Mouse (Mus musculus) heart, embryonic 13.5 days (tissue): ENCODE measurements around the gene Rfxank. TPM values are rescaled to one million over a fixed set of nuclear protein-coding genes. Genes with fewer than 3 reads are reported as not detected.

Experiments used
- ATAC-seq: fragments of 200-750 bp; cut with Nextera tagmentation; 2 replicates; pipeline ENCODE4 v1.8.0; 2017; ENCODE audit warnings: moderate TSS enrichment; ENCODE audit not compliant: insufficient number of reproducible peaks, low FRiP score, low TSS enrichment; ENCODE audit errors: extremely low read depth
- H3K27ac ChIP-seq: fragments of 300-500 bp; sonication (generic); replicated peaks from 2 replicates; pipeline ENCODE4 v1.5.1; 2015; ENCODE audit warnings: moderate library complexity, mild to moderate bottlenecking, inconsistent platforms
- H3K27me3 ChIP-seq: fragments of 300-500 bp; sonication (generic); replicated peaks from 2 replicates; pipeline ENCODE4 v1.6.1; 2015; ENCODE audit warnings: mild to moderate bottlenecking, inconsistent platforms
- H3K36me3 ChIP-seq: fragments of 300-500 bp; sonication (generic); 2 replicates; pipeline ENCODE4 v1.6.1; 2015; ENCODE audit warnings: mild to moderate bottlenecking, inconsistent platforms
- H3K4me1 ChIP-seq: fragments of 300-500 bp; sonication (generic); 2 replicates; pipeline ENCODE4 v1.6.1; 2015; ENCODE audit warnings: inconsistent platforms
- H3K4me2 ChIP-seq: fragments of 300-500 bp; sonication (generic); 2 replicates; pipeline ENCODE4 v1.6.1; 2015; ENCODE audit warnings: inconsistent platforms, mild to moderate bottlenecking, moderate library complexity
- H3K4me3 ChIP-seq: fragments of 300-500 bp; sonication (generic); 2 replicates; pipeline ENCODE4 v1.5.1; 2015; ENCODE audit warnings: moderate library complexity, mild to moderate bottlenecking, inconsistent platforms
- H3K9ac ChIP-seq: fragments of 300-500 bp; sonication (generic); 2 replicates; pipeline ENCODE4 v1.6.1; 2015; ENCODE audit warnings: inconsistent platforms, mild to moderate bottlenecking, moderate library complexity
- H3K9me3 ChIP-seq: fragments of 300-500 bp; sonication (generic); 2 replicates; pipeline ENCODE4 v1.6.1; 2016; ENCODE audit warnings: inconsistent platforms
- WGBS: fragments of 180-500 bp; shearing (Covaris S2); methylation state at CpG from one replicate; pipeline ENCODE4 v1.1.7; 2015; ENCODE audit warnings: mixed read lengths; 5-methylcytosine and 5-hydroxymethylcytosine counted together
- polyA plus RNA-seq: library from polyadenylated mRNA; unstranded; fragments of >200 nt; fragmentation: Nextera tagmentation; extraction: Ambion mirVana; gene quantifications from 2 replicates; pipeline ENCODE4 v1.2.1, GENCODE M21; 2015

Rfxank gene
- polyA plus RNA-seq: 15.1 and 17.0 TPM in 2 replicates

DNA sequence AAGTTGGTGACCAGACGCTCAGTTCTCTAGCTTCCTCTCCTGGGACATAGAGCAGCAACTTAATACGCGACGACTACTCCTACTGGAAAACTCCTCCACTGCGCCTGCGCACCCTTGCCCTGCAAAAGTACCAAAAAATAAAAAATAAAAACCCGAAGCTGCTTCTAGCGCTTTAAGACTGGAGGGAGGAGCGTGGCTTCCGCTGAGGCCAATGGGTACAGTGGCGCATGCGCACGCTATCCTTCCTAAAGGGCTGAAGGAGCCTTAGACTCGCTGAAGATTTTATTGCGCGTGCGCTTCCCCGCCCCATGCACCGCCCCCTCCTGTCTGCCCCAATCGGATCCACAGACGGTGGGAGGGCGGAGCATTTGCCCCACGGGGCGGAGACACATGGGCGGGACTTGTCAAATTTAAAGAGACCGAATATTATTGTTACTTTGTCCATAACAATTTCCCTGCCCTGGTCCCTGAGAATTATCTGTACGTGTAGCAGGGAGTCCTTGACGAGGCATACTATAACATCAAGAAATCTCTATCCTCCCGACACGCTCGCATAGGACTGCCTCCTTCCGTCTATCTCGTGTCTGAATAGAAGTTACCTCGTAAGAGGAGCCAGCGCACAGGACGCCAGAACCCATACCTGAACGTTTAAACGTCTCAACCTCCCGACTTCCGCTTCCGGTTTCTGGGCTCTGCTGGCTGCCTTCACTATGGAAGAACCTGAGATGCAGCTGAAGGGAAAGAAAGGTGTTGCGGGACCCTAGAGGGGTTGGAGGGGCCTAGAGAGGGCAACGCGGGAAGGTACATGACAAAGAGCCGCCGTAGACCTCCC, at the start of gene Rfxank, which contains the start of the genes Borcs8 and Mef2b:
Gene Rfxank (minus strand): TSS at position 129 of the 832 bp plus-strand sequence.
Gene Borcs8 (plus strand): TSS at position 474 of the 832 bp plus-strand sequence.
Gene Mef2b (plus strand): TSS at position 686 of the 832 bp plus-strand sequence.
- H3K4me1 ChIP-seq: peaks cover 32% of the 10 kb centered on the region
- peak within 1 kb of the TSS; percentile 87 for H3K9ac ChIP-seq
- H3K27me3 ChIP-seq: no peaks in the 10 kb centered on the region
- peak within 1 kb of the TSS; percentile 88 for H3K4me2 ChIP-seq
- H3K36me3 ChIP-seq: peaks cover 61% of the 10 kb centered on the region
- WGBS: under 1% methylated on average over 46 of the region's 46 CpGs
- peak; percentile 96 for ATAC-seq
- peak within 1 kb of the TSS; percentile 86 for H3K4me3 ChIP-seq
- H3K27ac ChIP-seq: peak within 1 kb of the TSS; percentile 84
- no peaks in the 10 kb centered on the region for H3K9me3 ChIP-seq

DNA sequence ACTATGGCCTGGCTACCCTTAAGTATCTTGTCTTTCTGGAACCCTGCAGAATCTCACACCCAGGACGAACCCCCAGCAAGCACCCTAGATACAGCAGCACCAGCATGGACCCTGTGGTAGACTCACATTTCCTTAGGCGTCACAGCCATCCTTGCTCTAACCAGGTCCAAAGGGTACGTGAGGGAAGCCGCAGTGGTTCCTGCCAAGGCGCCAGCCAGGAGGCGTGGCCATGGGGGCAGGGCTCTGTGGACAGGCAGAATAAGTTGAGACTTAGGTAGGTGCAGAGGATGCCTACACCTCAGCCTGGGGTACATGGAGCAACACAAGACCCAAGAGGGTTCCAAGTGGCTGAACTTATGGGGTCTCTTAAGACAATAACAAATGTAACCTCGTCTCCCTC, 49.8 kb upstream of the Rfxank start:
- Histone ChIP-seq H3K27me3 (no peaks in the 10 kb centered on the region), H3K36me3 (peaks cover 30% of the 10 kb centered on the region), H3K4me3 (no peak overlapping the region), H3K9me3 (no peaks in the 10 kb centered on the region), H3K9ac (no peak overlapping the region), H3K27ac (no peak overlapping the region), H3K4me1 (no peaks in the 10 kb centered on the region), H3K4me2 (no peak overlapping the region)
- ATAC-seq: no peak
- WGBS: 63% methylated on average over 7 of the region's 7 CpGs

DNA sequence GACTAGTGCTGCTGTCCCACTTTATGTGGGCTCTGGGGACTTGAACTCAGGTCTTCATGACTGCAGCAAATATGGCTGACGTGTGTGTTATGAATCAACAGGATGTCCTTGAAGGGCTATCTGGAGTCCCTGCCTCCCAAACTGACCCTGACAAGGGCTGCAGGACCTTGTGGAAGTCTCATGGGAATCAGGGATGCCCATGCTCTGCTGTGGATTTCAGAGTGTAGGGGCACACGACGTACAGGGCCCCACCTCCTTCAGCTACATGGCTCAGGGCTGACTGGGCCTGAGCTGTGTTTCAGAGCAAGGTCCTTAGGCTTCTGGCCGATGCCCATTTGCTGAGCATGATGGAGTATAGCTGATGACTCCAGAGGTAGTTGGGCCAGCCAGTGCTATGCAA, 44.2 kb upstream of the Rfxank start:
- H3K4me1 ChIP-seq: peaks cover 4% of the 10 kb centered on the region
- H3K27me3 ChIP-seq: no peaks in the 10 kb centered on the region
- no peak overlapping the region for H3K9ac ChIP-seq
- H3K4me3 ChIP-seq: no peak overlapping the region
- H3K4me2 ChIP-seq: no peak overlapping the region
- 78% methylated on average over 4 of the region's 4 CpGs for WGBS
- ATAC-seq: no peak
- H3K36me3 ChIP-seq: peaks cover 59% of the 10 kb centered on the region
- no peaks in the 10 kb centered on the region for H3K9me3 ChIP-seq
- no peak overlapping the region for H3K27ac ChIP-seq

DNA sequence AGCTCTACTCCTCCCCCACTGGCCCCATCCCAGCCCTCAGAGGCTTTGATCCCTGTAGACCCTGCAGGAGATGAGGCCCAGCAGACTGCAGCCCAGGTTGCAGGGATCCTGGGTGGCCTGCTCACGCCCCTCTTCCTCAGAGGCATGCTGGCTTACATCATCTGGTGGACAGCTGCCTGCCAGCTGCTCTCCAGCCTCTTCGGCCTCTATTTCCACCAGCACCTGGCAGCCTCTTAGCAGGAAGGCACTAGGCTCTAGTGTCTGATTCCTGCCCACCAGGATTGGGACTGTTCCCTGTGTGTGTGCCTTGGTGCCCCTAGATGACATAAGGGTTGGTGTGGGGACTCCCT, 42.9 kb upstream of the Rfxank start:
- Histone ChIP-seq H3K27ac (no peak overlapping the region), H3K4me3 (no peak overlapping the region), H3K9me3 (no peaks in the 10 kb centered on the region), H3K9ac (no peak overlapping the region; the same call in 1 of the 2 replicates), H3K4me1 (peaks cover 4% of the 10 kb centered on the region), H3K4me2 (no peak overlapping the region), H3K36me3 (peaks cover 68% of the 10 kb centered on the region), H3K27me3 (no peaks in the 10 kb centered on the region)
- ATAC-seq: no peak
- 37% methylated on average over 2 of the region's 2 CpGs for WGBS

DNA sequence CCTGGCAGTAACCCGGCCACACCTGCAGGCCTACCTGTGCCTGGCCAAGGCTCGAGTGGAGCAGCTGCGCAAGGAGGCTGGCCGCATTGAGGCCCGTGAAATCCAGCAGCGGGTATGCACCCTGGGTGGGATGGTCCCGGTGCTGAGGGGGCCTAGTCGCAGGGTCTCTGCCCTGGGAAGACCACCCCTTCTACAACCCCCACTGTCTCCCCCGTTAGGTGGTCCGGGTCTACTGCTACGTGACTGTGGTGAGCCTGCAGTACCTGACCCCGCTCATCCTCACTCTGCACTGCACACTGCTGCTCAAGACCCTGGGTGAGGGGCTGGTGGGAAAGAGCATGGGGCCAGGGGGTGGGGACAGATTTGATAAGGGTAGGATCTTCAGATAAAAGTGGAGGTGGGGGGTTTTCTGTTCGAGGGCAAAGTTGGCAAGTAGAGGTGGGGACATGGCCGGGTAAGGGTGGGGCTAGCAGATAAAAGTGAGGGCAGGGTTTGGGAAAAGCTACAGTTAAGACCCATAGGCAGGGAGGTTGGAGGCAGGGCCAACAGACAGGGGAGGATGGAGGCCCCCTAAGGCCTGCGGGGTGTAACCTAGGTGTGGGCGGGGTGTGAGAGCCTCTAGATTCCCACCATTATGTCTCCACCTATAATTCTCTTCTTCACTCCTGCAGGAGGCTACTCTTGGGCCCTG, 42.4 kb upstream of the Rfxank start:
- Histone ChIP-seq H3K4me3 (no peak overlapping the region), H3K4me2 (no peak overlapping the region), H3K9ac (peak overlapping the region; percentile 33; the same call in 1 of the 2 replicates), H3K4me1 (peaks cover 4% of the 10 kb centered on the region), H3K27ac (no peak overlapping the region), H3K27me3 (no peaks in the 10 kb centered on the region), H3K9me3 (no peaks in the 10 kb centered on the region), H3K36me3 (peaks cover 73% of the 10 kb centered on the region)
- ATAC-seq: no peak
- WGBS: 71% methylated on average over 16 of the region's 16 CpGs

DNA sequence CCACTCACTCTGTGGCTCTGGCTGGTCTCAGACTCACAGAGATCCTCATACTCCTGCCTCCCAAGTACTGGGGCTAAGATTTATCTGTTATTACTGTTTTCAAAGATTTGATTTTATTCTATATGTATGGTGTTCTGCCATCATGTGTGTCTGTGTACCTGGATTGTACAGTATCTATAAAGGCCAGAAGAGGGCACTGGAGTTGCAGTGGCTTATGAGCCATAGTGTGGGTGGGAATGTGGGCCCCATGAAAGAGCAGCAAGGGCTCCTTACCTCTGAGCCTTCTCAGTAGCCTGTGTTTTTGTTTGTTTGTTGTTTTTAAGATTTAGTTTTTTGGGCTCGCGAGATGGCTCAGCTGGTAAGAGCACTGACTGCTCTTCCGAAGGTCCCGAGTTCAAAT, 40.1 kb upstream of the Rfxank start:
- H3K27ac ChIP-seq: no peak overlapping the region
- no peaks in the 10 kb centered on the region for H3K27me3 ChIP-seq
- H3K4me1 ChIP-seq: peaks cover 13% of the 10 kb centered on the region
- no peak overlapping the region for H3K9ac ChIP-seq
- no peak overlapping the region for H3K4me3 ChIP-seq
- no peak overlapping the region for H3K4me2 ChIP-seq
- H3K9me3 ChIP-seq: no peaks in the 10 kb centered on the region
- 96% methylated on average over 4 of the region's 4 CpGs for WGBS
- no peak for ATAC-seq
- H3K36me3 ChIP-seq: peaks cover 80% of the 10 kb centered on the region

DNA sequence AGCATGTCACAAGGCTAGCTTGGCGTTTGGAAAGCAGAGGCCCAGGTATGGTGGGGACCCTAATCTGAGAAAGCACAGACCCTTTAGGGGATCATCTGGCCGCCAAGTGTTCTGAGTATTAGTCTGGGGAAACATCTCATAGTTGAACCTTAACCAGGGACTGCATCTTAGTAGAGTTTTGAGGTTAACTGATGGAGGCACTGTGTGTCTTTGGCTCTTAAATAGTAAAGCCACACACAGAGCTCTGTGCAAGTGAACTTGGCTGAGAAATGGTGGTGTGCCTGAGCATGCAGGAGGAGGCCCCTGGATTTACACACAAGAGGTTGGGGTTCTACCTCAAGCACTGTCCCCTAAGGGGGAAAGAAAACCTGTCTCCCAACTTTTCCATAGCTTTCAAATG, 39.3 kb upstream of the Rfxank start:
- Histone ChIP-seq H3K4me1 (peaks cover 22% of the 10 kb centered on the region), H3K9me3 (no peaks in the 10 kb centered on the region), H3K27ac (no peak overlapping the region), H3K36me3 (peaks cover 73% of the 10 kb centered on the region), H3K4me3 (no peak overlapping the region), H3K27me3 (no peaks in the 10 kb centered on the region), H3K9ac (no peak overlapping the region), H3K4me2 (no peak overlapping the region)
- no peak for ATAC-seq
- WGBS: 81% methylated on average over 2 of the region's 2 CpGs

- Histone ChIP-seq H3K9ac (peak overlapping the region; percentile 71), H3K27me3 (no peaks in the 10 kb centered on the region; the same call in 1 of the 2 replicates), H3K4me3 (peak overlapping the region; percentile 39), H3K27ac (peak overlapping the region; percentile 82), H3K4me2 (peak overlapping the region; percentile 66), H3K36me3 (peaks cover 35% of the 10 kb centered on the region), H3K4me1 (peaks cover 30% of the 10 kb centered on the region), H3K9me3 (no peaks in the 10 kb centered on the region)
- ATAC-seq: no peak; the same call in 1 of the 2 replicates
- 43% methylated on average over 7 of the region's 7 CpGs for WGBS
Observed at GRCm38 (mm10) chr8:70174079-70174478, 35.1 kb upstream of the Rfxank start.

GRCm38 (mm10) chr8:70173320-70173719, 34.4 kb upstream of the Rfxank start:
- ATAC-seq: no peak
- Histone ChIP-seq H3K4me1 (peaks cover 30% of the 10 kb centered on the region), H3K4me3 (peak overlapping the region; percentile 68), H3K4me2 (peak overlapping the region; percentile 69), H3K9me3 (no peaks in the 10 kb centered on the region), H3K27me3 (peaks cover 2% of the 10 kb centered on the region), H3K9ac (peak overlapping the region; percentile 89; the same call in 1 of the 2 replicates), H3K36me3 (peaks cover 27% of the 10 kb centered on the region), H3K27ac (peak overlapping the region; percentile 82; the same call in 1 of the 2 replicates)
- 66% methylated on average over 5 of the region's 5 CpGs for WGBS

- H3K27me3 ChIP-seq: peaks cover 12% of the 10 kb centered on the region
- H3K9me3 ChIP-seq: no peaks in the 10 kb centered on the region
- peaks cover 15% of the 10 kb centered on the region for H3K36me3 ChIP-seq
- H3K4me2 ChIP-seq: peak within 1 kb of the TSS; percentile 69
- peak within 1 kb of the TSS; percentile 89 for H3K9ac ChIP-seq
- peak; percentile 86 for ATAC-seq
- peak within 1 kb of the TSS; percentile 75 for H3K27ac ChIP-seq
- peaks cover 31% of the 10 kb centered on the region for H3K4me1 ChIP-seq
- 2% methylated on average over 27 of the region's 27 CpGs for WGBS
- H3K4me3 ChIP-seq: peak within 1 kb of the TSS; percentile 68
Observed at GRCm38 (mm10) chr8:70172043-70172681, 33.2 kb upstream of the Rfxank start, which contains the start of gene Tmem161a. Tmem161a (plus strand) TSS chr8:70172356.

DNA sequence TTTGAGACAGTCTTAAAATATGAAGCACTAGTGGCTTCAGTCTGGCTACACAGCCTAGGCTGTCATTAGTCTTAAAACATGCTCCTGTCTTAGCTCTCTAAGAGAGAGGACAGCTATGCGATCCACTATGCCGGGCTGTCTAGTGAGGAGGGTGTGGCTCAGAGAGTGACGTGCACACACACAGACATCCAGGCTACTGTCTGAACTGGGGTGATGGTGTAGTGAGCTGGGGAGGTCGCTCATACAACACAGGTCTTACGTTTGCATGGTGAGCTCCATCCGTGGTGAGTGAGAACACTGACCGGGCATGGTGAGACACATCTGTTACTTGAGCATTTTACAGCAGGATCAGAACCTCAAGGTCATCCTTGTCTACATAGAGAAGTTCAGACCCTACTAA, 32.3 kb upstream of the Rfxank start:
- 82% methylated on average over 7 of the region's 7 CpGs for WGBS
- Histone ChIP-seq H3K36me3 (peaks cover 8% of the 10 kb centered on the region), H3K27me3 (peaks cover 20% of the 10 kb centered on the region), H3K27ac (0 out of 2 replicates have a peak overlapping the region, but pooled peaks have one; percentile 7), H3K4me3 (no peak overlapping the region), H3K9ac (no peak overlapping the region), H3K4me1 (peaks cover 38% of the 10 kb centered on the region), H3K4me2 (peak overlapping the region; percentile 69; the same call in 1 of the 2 replicates), H3K9me3 (no peaks in the 10 kb centered on the region)
- no peak for ATAC-seq
